Mouse (Mus musculus): ENCODE results near the gene Lrrc2.

Gene Lrrc2

GRCm38 (mm10) chr9:110987331-110987730 is 36.0 kb downstream of the Lrrc2 start:
- DNase-seq (ENCODE audit: low read depth, low spot score), result no peak

GRCm38 (mm10) chr9:110988078-110988477 is 36.7 kb downstream of the Lrrc2 start:
- DNase-seq (ENCODE audit: low read depth, low spot score), result no peak

- no peak for DNase-seq (ENCODE audit: low read depth, low spot score)
These were observed 37.8 kb downstream of the Lrrc2 start for GRCm38 (mm10) chr9:110989141-110989540.

GRCm38 (mm10) chr9:110989543-110989942 is 38.2 kb downstream of the Lrrc2 start:
- DNase-seq (ENCODE audit: low read depth, low spot score), result no peak

GRCm38 (mm10) chr9:110990204-110990603 is 38.9 kb downstream of the Lrrc2 start, which contains the start of gene Rtp3:
Rtp3 (minus strand) TSS chr9:110990583.
- DNase-seq (ENCODE audit: low read depth, low spot score), result no peak

GRCm38 (mm10) chr9:110993281-110993709 is 42.0 kb downstream of the Lrrc2 start:
- no peak for DNase-seq (ENCODE audit: low read depth, low spot score)

- peak; percentile 96 for DNase-seq (ENCODE audit: low read depth, low spot score)
These were observed 43.4 kb downstream of the Lrrc2 start for GRCm38 (mm10) chr9:110994716-110995172.

- peak; percentile 95 for DNase-seq (ENCODE audit: low read depth, low spot score)
These were observed 45.9 kb downstream of the Lrrc2 start for GRCm38 (mm10) chr9:110997245-110997644.

GRCm38 (mm10) chr9:110999056-110999455 is 47.7 kb downstream of the Lrrc2 start:
- DNase-seq (ENCODE audit: low read depth, low spot score), result no peak

GRCm38 (mm10) chr9:110999856-111000255 is 48.5 kb downstream of the Lrrc2 start:
- DNase-seq (ENCODE audit: low read depth, low spot score), result no peak

GRCm38 (mm10) chr9:111001621-111002020 is 50.3 kb downstream of the Lrrc2 start:
- no peak for DNase-seq (ENCODE audit: low read depth, low spot score)

- DNase-seq (ENCODE audit: low read depth, low spot score), result no peak
These were observed 51.9 kb downstream of the Lrrc2 start for GRCm38 (mm10) chr9:111003279-111003678.

- DNase-seq (ENCODE audit: low read depth, low spot score), result no peak
These were observed 55.2 kb downstream of the Lrrc2 start for GRCm38 (mm10) chr9:111006544-111006943.

GRCm38 (mm10) chr9:111009763-111010162 is 58.4 kb downstream of the Lrrc2 start:
- no peak for DNase-seq (ENCODE audit: low read depth, low spot score)

GRCm38 (mm10) chr9:111011550-111011949 is 60.2 kb downstream of the Lrrc2 start:
- DNase-seq (ENCODE audit: low read depth, low spot score), result no peak

GRCm38 (mm10) chr9:111012041-111012440 is 60.7 kb downstream of the Lrrc2 start:
- no peak for DNase-seq (ENCODE audit: low read depth, low spot score)

GRCm38 (mm10) chr9:111015658-111016057 is 64.3 kb downstream of the Lrrc2 start:
- peak; percentile 62 for DNase-seq (ENCODE audit: low read depth, low spot score)

GRCm38 (mm10) chr9:111019022-111019421 is 67.7 kb downstream of the Lrrc2 start, which contains the start of gene Ltf:
Ltf (plus strand) TSS chr9:111019271.
- DNase-seq (ENCODE audit: low read depth, low spot score), result no peak

GRCm38 (mm10) chr9:111026791-111027190 is 75.4 kb downstream of the Lrrc2 start:
- DNase-seq (ENCODE audit: low read depth, low spot score), result no peak

Measured in ZHBTc4 (cell line).